In genomic region chr8:123682073-123682761, GRCm38 (mm10) we compare ENCODE assay signal across 7 mouse cellular contexts. TPM values are rescaled to one million over a fixed set of nuclear protein-coding genes. Genes with fewer than 3 reads are reported as not detected.
DNase-seq lines count a peak whose midpoint lies in the region; ATAC-seq and TF ChIP-seq lines count a peak whose summit lies in the region.

No protein-coding gene starts in this region.

- WGBS in hindbrain, postnatal 0 days, result 24% methylated on average over 18 of the region's 18 CpGs
- 24% methylated on average over 18 of the region's 18 CpGs for WGBS in liver, adult 2 months
- WGBS in neural tube, embryonic 13.5 days, result 19% methylated on average over 18 of the region's 18 CpGs

- no peak overlapping the region for H3K9ac ChIP-seq in hindbrain, postnatal 0 days (replicated peaks; ENCODE audit: low read length)
- H3K9ac ChIP-seq in liver, adult 2 months (ENCODE audit: low read depth, low read length), result peak overlapping the region; percentile 24
- no peak overlapping the region for H3K9ac ChIP-seq in neural tube, embryonic 13.5 days

- ATAC-seq in common myeloid progenitor, adult 5-6 weeks (replicated peaks; ENCODE audit: low read depth, poor library complexity, severe bottlenecking), result 0 out of 2 replicates have a peak, but pooled peaks have one; percentile 39
- ATAC-seq in hindbrain, postnatal 0 days, result peak; percentile 18; the same call in 1 of the 2 replicates
- ATAC-seq in neural tube, embryonic 13.5 days (ENCODE audit: low read depth), result no peak; the same call in 1 of the 2 replicates
- ATAC-seq in activated CD4-positive, CD25-positive, alpha-beta regulatory T cell, adult 4 months, result no peak

- no peaks in the 10 kb centered on the region for H3K79me2 ChIP-seq in liver, adult 2 months (ENCODE audit: control insufficient read depth, insufficient read depth, low read length)

- H3K27me3 ChIP-seq in hindbrain, postnatal 0 days (ENCODE audit: insufficient read depth, low read length), result no peaks in the 10 kb centered on the region
- no peaks in the 10 kb centered on the region for H3K27me3 ChIP-seq in liver, adult 2 months (ENCODE audit: control insufficient read depth, insufficient read depth, low read length)
- no peaks in the 10 kb centered on the region for H3K27me3 ChIP-seq in neural tube, embryonic 13.5 days

- DNase-seq in right cerebral cortex, adult 18-20 months, result peak; percentile 33
- DNase-seq in right cerebral cortex, postnatal 10 days (ENCODE audit: low spot score in 2 of 2), result no peak
- DNase-seq in hindbrain, postnatal 0 days (ENCODE audit: low spot score), result peak; percentile 42
- DNase-seq in liver, adult 2 months (ENCODE audit: extremely low read depth, low read depth, low spot score), result peak; percentile 87

- H3K27ac ChIP-seq in hindbrain, postnatal 0 days, result no peak overlapping the region
- peak overlapping the region; percentile 69 for H3K27ac ChIP-seq in liver, adult 2 months (replicated peaks; ENCODE audit: insufficient read depth, low read depth, low read length)
- no peak overlapping the region for H3K27ac ChIP-seq in neural tube, embryonic 13.5 days (replicated peaks)

- H3K4me2 ChIP-seq in hindbrain, postnatal 0 days (ENCODE audit: low read depth, low read length), result no peak overlapping the region
- 0 out of 2 replicates have a peak overlapping the region, but pooled peaks have one; percentile 9 for H3K4me2 ChIP-seq in neural tube, embryonic 13.5 days

- TF ChIP-seq CTCF in hindbrain, postnatal 0 days (IDR thresholded peaks at IDR 0.05; ENCODE audit: low read depth), result no peak
- TF ChIP-seq CTCF in liver, adult 2 months (IDR thresholded peaks at IDR 0.05; ENCODE audit: low read depth, low read length), result no peak

- H3K36me3 ChIP-seq in hindbrain, postnatal 0 days (ENCODE audit: insufficient read depth, low read length), result no peaks in the 10 kb centered on the region
- no peaks in the 10 kb centered on the region for H3K36me3 ChIP-seq in liver, adult 2 months (ENCODE audit: control insufficient read depth, insufficient read depth, low read length)
- no peaks in the 10 kb centered on the region for H3K36me3 ChIP-seq in neural tube, embryonic 13.5 days

- peaks cover 2% of the 10 kb centered on the region; the same call in 1 of the 2 replicates for H3K4me1 ChIP-seq in hindbrain, postnatal 0 days (ENCODE audit: insufficient read depth, low read length)
- peaks cover 8% of the 10 kb centered on the region for H3K4me1 ChIP-seq in liver, adult 2 months (ENCODE audit: control insufficient read depth, insufficient read depth, low read length)
- H3K4me1 ChIP-seq in neural tube, embryonic 13.5 days (replicated peaks), result peaks cover 11% of the 10 kb centered on the region

- no peak overlapping the region for H3K4me3 ChIP-seq in hindbrain, postnatal 0 days (ENCODE audit: low read length)
- H3K4me3 ChIP-seq in liver, adult 2 months (ENCODE audit: insufficient read depth, low read depth, low read length), result no peak overlapping the region
- H3K4me3 ChIP-seq in neural tube, embryonic 13.5 days, result no peak overlapping the region

- H3K9me3 ChIP-seq in hindbrain, postnatal 0 days (ENCODE audit: low read length), result no peaks in the 10 kb centered on the region
- no peaks in the 10 kb centered on the region for H3K9me3 ChIP-seq in neural tube, embryonic 13.5 days

- TF ChIP-seq POLR2A in liver, adult 2 months (IDR thresholded peaks at IDR 0.05; ENCODE audit: extremely low read depth, insufficient read depth, low read length), result no peak

RNA-seq across cellular contexts. Expression of gene Rhou, which starts 28.5 kb away (rescaled TPM):
- 0.55 and 0.78 TPM in 2 replicates for total RNA-seq in common myeloid progenitor, adult 5-6 weeks (2017)
- total RNA-seq in hindbrain, postnatal 0 days (2014; rRNA removed), result 22.1 and 25.2 TPM in 2 replicates
- 7.8 and 7.9 TPM in 2 replicates for polyA plus RNA-seq in hindbrain, postnatal 0 days (2015; fragmentation: Nextera tagmentation; extraction: Ambion mirVana)
- total RNA-seq in liver, adult 2 months (2014; rRNA removed), result 25.6 and 41.1 TPM in 2 replicates
- 34.1 and 38.6 TPM in 2 replicates for polyA plus RNA-seq in liver, adult 2 months (2012; rRNA removed)
- 15.9 and 16.1 TPM in 2 replicates for polyA plus RNA-seq in neural tube, embryonic 13.5 days (2015; fragmentation: Nextera tagmentation; extraction: Ambion mirVana)
- polyA plus RNA-seq in activated CD4-positive, CD25-positive, alpha-beta regulatory T cell, adult 4 months (2017; shearing (Covaris generic)), result not detected

Comparison
In these comparisons a context has a peak if more than half of its experiments do, and no peak if none do; other contexts are left out.
1. DNase-seq: peak in right cerebral cortex, adult 18-20 months (single experiment), hindbrain, postnatal 0 days (single experiment) and liver, adult 2 months (single experiment); none in right cerebral cortex, postnatal 10 days (0 of 2).
2. ATAC-seq: peak in common myeloid progenitor, adult 5-6 weeks (single experiment) and hindbrain, postnatal 0 days (single experiment); none in neural tube, embryonic 13.5 days (single experiment) and activated CD4-positive, CD25-positive, alpha-beta regulatory T cell, adult 4 months (single experiment).